Mouse (Mus musculus): ENCODE data around the gene Fhl3.

Fhl3 gene

GRCm38 (mm10) chr4:124700248-124700971, at the start of gene Fhl3:
Gene Fhl3 (plus strand): TSS chr4:124700701.
- no peak for DNase-seq

DNA sequence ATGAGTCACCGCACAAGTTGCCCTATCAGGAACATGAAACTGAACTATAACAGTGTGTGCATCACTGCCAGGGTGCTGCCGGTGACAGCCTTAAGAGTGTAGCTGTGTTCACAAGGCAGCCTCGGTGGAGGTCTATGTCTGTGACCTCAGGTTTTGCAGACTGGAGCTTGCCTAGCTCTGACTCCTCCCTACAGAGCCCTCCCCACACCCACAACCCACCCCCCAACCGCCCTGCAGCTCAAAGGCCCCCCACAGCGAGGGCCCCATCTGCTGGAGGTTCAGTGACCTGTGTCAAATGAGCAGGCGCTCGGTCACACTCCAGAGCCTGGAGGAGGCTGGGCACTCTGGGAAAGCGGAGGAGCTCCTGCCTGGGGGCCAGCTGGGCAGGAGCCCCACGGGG, 47.6 kb upstream of the Fhl3 start:
- no peak for DNase-seq

DNA sequence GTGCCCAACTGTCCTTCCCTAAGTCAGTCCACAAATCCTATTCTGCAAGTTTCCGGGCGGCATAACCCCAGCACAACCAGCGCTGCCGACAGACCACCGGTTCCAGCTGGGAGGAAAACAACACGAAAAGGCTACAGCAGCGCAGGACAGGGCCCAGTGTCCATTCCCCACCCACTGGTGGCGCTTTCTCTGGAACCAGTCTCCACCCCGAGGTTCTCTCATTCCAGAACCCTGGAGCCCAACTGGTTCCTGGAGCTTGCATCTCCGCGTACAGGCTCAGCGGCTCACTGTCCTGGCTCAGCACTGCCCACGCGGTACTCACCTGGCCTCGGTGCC, 44.0 kb upstream of the Fhl3 start, which contains the start of gene Pou3f1:
Pou3f1 (plus strand) TSS at position 290 of the 336 bp plus-strand sequence.
- no peak for DNase-seq

- peak; percentile 38 for DNase-seq
Measured at GRCm38 (mm10) chr4:124656854-124657650, 43.4 kb upstream of the Fhl3 start.

DNA sequence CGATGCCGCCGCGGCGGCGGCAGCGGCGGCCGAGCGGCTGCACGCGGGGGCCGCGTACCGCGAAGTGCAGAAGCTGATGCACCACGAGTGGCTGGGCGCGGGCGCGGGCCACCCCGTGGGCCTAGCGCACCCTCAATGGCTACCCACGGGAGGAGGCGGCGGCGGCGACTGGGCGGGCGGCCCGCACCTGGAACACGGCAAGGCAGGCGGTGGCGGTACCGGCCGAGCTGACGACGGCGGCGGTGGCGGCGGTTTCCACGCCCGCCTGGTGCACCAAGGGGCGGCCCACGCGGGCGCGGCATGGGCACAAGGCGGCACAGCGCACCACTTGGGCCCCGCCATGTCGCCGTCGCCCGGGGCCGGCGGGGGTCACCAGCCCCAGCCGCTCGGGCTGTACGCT, 42.7 kb upstream of the Fhl3 start:
- no peak for DNase-seq

GRCm38 (mm10) chr4:124658412-124658851, 42.1 kb upstream of the Fhl3 start:
- DNase-seq: no peak

- DNase-seq: peak; percentile 23
Measured at GRCm38 (mm10) chr4:124659251-124660217, 41.0 kb upstream of the Fhl3 start.

- DNase-seq: no peak
Measured at GRCm38 (mm10) chr4:124660603-124661002, 39.9 kb upstream of the Fhl3 start.

- no peak for DNase-seq
Measured at GRCm38 (mm10) chr4:124663034-124663433, 37.5 kb upstream of the Fhl3 start.

- DNase-seq: no peak
Measured at GRCm38 (mm10) chr4:124664185-124664584, 36.3 kb upstream of the Fhl3 start.

DNA sequence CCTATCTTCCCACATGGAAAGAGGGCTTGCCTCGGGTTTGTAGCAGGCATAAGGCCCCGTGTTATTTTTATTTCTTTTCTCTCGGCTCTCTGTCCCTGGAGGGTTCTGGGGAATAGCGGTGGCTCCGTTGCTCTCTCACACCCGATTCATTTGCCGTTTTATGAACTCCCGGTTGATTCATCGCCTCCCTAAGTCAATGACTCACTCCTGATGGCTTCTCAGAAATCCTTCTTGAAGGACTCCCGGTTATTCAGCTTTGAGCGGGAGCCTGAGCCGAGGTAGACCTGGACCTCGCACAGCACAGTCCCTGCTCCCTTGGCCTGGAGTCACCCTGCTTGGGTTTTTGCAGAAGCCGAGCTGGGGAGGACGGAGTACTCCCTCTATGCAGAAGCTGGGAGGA, 35.9 kb upstream of the Fhl3 start:
- no peak for DNase-seq

DNA sequence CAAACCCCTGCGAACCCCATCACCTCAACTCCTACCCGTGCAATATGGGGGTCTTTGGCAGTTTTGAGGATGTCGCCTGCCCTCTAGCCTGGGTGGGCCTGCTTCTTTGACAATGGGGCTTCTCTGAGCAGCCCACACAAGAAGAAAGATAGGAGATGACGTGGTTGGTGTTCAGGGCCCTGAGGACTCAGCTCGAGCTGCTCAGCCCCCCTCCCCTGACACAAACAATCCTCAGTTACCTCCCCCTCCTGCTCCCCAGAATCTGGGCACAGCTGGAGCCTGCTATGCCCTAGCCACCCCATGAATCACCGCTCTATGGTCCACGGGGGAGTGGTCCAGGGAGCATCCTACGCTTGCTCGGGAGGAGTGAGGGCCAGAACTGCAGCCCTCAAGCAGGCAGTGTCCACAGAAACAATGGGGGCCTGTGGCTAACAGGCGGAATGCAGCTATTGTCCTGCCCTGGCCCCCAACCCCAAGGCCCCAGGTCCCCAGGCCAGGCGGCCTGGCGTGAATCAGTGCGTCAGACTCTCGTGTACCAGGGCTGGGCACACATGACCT, 32.9 kb upstream of the Fhl3 start:
- no peak for DNase-seq

DNA sequence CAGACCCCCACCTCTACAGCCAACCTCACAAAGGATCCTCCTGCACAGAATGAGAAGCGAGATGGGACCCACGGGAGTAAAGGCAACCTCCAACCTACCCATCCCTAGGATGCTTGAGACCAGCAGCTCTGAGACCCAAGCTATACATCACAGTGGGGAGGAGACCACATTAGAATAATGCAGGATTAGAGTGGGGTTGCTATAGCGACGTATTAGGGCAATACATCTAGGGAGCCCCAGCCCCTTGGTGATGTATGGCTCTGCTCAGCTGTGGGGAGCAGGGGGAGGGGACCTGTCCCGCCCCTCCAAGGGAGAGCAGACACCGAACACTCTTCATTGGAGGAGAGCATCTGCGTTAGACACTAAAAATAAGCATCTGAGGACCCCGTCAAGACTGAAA, 32.4 kb upstream of the Fhl3 start:
- no peak for DNase-seq

GRCm38 (mm10) chr4:124670232-124670631, 30.3 kb upstream of the Fhl3 start:
- no peak for DNase-seq

- no peak for DNase-seq
Measured at GRCm38 (mm10) chr4:124671583-124671982, 28.9 kb upstream of the Fhl3 start.

GRCm38 (mm10) chr4:124672347-124673320, 27.9 kb upstream of the Fhl3 start:
- DNase-seq: peak; percentile 60

DNA sequence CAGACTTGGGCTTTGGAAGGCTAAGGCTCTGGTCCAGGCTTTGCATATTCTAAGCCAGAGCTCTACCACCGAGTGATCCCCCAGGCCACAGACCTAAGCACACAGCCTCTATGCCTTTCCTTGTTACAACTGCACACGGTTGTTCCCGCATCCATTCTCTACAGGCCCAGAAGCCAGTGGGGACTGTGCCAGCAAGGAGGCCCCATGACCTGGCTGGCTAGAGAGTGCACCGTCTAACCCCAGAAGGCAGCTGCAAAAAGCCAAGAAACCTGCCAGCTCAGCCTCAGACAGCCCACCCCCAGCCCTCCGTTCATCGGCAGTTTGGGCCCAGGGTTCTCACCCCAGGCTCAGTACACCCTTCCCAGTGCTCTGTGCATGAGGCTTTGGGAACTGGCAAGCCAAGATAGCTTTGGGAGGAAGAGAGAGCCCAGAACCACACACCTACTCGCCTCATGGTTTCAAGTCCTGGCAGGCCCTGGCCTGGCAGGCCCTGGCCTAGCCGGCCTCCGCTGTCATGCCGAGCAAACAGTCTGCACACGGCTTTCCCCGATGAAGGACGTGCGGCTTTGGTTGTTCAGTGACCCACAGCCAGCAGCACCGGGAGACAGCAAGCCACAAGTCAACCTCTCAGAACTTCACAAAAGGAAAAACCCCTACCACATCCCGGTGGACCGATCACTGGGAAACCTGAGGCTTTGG, 26.0 kb upstream of the Fhl3 start:
- no peak for DNase-seq

- DNase-seq: peak; percentile 71
Measured at GRCm38 (mm10) chr4:124675037-124675436, 25.5 kb upstream of the Fhl3 start.

DNA sequence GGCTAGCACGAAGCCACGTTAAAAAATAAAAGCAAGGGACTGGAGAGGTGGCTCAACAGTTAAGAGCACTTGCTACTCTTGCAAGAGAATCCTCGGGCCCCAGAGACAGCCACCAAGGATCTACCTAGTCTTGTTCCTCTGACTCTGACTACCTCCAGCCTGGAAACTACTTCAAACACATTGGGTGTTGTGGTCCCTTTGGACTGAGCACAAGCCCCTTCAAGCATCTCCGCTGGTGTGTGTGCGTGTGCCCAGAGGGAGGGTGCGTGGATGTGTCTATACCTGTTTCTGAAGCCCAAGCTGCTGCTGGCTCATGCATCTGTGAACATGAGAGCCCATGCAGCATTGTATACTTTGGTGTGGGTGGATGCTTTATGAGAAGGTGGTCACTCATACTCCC, 24.5 kb upstream of the Fhl3 start:
- no peak for DNase-seq

DNA sequence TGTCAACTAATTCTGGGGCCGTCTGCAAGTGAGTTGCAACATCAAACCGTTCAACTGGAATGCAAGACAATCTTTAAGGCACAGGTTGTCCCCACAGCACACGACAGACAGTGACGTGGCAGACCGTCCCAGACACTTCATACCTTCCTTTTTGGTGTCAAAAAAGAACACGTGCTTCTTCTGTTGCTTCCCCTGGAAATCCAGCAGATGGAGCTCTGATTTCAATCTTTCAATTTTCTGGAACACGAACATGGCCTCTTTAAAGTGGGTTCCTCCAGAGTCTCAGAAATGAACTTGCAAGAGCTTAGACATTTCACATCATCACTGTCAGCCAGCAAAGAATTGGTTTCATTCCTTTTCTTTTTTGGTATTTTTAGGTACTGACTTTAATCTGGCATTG, 18.2 kb upstream of the Fhl3 start:
- DNase-seq: no peak

GRCm38 (mm10) chr4:124683474-124683873, 17.0 kb upstream of the Fhl3 start:
- no peak for DNase-seq

All from cerebellum, adult 8-10 months (tissue).